Mouse (Mus musculus) embryonic facial prominence, embryonic 10.5 days (tissue): ENCODE measurements around the gene Nlrc5. TPM values are rescaled to one million over a fixed set of nuclear protein-coding genes. Genes with fewer than 3 reads are reported as not detected.
A peak's percentile ranks its signal among the peaks of the same experiment; 100 is the strongest.

Experiments used
- DNase-seq: peaks from one replicate; pipeline ENCODE4 v3.0.0-alpha.2; 2017; ENCODE audit warnings: low spot score
- H3K27ac ChIP-seq: fragments of 300-500 bp; sonication (generic); replicated peaks from 2 replicates; pipeline ENCODE4 v1.5.1; 2016; ENCODE audit warnings: mild to moderate bottlenecking
- H3K27me3 ChIP-seq: fragments of 300-500 bp; sonication (generic); replicated peaks from 2 replicates; pipeline ENCODE4 v1.6.1; 2016; ENCODE audit warnings: low read depth, mild to moderate bottlenecking; ENCODE audit not compliant: poor library complexity, severe bottlenecking
- H3K36me3 ChIP-seq: fragments of 300-500 bp; sonication (generic); replicated peaks from 2 replicates; pipeline ENCODE4 v1.6.1; 2016; ENCODE audit warnings: mild to moderate bottlenecking, moderate library complexity
- H3K4me1 ChIP-seq: fragments of 300-500 bp; sonication (generic); 2 replicates; pipeline ENCODE4 v1.6.1; 2016
- H3K4me3 ChIP-seq: fragments of 300-500 bp; sonication (generic); 2 replicates; pipeline ENCODE4 v1.5.1; 2016; ENCODE audit warnings: mild to moderate bottlenecking, moderate library complexity
- H3K9me3 ChIP-seq: fragments of 300-500 bp; sonication (generic); 2 replicates; pipeline ENCODE4 v1.6.1; 2016; ENCODE audit warnings: mild to moderate bottlenecking
- WGBS: fragments of 180-500 bp; shearing (Covaris S2); methylation state at CpG from one replicate; pipeline ENCODE4 v1.1.7; 2016; 5-methylcytosine and 5-hydroxymethylcytosine counted together
- microRNA-seq: library from miRNA; unstranded; fragments of <30 nt; microRNA quantifications from one replicate; pipeline ENCODE4, GENCODE M21; 2017
- polyA plus RNA-seq: library from polyadenylated mRNA; unstranded; fragments of >200 nt; fragmentation: Nextera tagmentation; extraction: Ambion mirVana; gene quantifications from 2 replicates; pipeline ENCODE4 v1.2.1, GENCODE M21; 2016

The Nlrc5 gene
- polyA plus RNA-seq, 1 experiment from 2014 or later, result not detected

DNA sequence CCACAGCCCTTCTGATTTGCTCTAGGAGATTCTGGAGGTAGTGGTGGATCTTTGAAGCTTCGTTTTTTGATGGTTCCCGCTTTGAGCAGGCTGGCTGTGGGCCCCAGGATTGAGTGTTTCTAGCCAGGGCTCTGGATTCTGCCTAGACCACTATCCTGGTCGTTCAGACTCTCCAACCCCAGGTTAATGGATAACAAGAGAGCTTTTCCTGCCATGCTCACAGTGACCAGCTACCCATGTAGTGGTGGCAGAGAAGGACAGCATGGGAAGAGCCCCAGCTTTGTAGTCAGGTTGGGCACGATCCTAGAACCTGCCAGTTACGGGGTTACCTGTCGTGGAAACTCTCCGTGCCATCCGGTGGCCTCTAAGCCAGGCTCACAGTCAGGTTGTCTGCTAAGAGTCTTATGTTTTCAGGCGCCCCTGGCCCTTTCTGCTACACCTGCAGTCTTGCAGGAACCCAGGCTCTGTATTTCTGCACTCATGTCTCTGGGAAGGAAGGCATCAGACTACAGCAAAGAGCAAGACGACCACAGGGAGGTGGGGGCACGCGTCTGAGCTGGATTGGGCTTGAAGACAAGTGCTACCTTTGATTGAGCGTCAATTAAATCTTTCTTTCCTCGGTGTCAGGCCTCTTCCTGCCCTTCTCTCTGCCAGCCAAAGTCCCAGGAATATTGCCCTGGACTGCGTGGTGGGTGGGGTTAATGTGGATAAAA, 132.4 kb downstream of the Nlrc5 start:
- peaks cover 23% of the 10 kb centered on the region for H3K4me1 ChIP-seq
- H3K27me3 ChIP-seq, result no peaks in the 10 kb centered on the region
- no peaks in the 10 kb centered on the region for H3K9me3 ChIP-seq
- WGBS, result 67% methylated on average over 15 of the region's 15 CpGs
- no peak for DNase-seq
- H3K36me3 ChIP-seq, result peaks cover 4% of the 10 kb centered on the region; the same call in 1 of the 2 replicates
- H3K27ac ChIP-seq, result peak overlapping the region; percentile 31
- no peak overlapping the region for H3K4me3 ChIP-seq

DNA sequence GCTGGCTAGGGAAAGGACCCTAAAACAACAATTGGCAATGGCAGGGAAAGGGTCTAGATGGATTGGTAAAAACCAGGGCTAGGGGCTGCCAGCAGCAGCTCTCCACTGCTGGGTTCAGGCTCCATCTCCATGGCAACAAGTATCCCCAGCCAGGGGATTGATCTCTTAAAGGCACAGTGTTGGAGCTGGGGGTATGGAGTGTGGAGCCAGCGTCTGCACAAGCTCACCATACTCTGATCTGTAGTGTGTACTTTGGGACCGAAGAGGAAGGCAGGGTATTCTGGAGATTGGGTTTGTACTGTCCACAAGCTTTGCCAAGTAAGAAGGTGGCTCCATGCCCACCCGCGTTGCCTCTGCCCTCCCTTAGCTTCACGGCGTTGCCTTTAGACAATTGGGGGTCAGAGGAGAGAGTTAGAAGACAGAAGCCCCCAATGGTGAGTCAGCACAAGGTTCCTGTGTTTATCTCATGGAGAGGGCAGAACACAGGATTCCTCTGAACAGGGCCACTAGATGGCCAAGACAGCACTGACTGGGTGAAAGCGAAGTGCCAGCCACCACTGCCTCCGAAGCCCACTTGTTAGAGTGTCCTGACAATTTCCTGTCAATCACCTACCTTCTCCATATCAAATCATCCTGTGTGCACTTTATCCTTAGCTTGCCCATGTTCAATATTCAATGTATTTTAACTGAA, 133.1 kb downstream of the Nlrc5 start:
- H3K36me3 ChIP-seq, result peaks cover 9% of the 10 kb centered on the region; the same call in 1 of the 2 replicates
- WGBS, result 69% methylated on average over 8 of the region's 8 CpGs
- no peak for DNase-seq
- H3K9me3 ChIP-seq, result no peaks in the 10 kb centered on the region
- H3K27me3 ChIP-seq, result no peaks in the 10 kb centered on the region
- H3K4me1 ChIP-seq, result peaks cover 23% of the 10 kb centered on the region
- H3K4me3 ChIP-seq, result no peak overlapping the region
- peak overlapping the region; percentile 31; the same call in 1 of the 2 replicates for H3K27ac ChIP-seq

DNA sequence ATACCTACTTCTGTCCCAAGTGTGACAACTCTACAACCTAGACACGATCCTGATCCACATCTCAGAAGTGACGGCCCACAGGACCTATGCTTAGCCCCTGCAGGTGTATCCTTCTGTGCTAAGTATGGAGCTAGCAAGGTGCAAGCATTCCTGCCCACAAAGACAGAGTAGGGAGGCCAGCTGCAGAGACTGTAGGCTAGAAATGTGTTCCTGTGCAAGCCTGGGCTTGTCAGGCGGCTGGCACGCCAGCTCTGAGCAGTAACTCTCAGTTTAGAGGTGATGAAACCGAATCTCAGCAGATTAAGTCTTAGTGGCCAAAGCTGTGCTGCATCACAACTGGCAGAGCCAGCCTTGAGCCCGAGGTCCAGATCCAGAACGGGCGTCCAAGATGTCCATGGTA, 133.9 kb downstream of the Nlrc5 start:
- Histone ChIP-seq H3K4me1 (peaks cover 23% of the 10 kb centered on the region), H3K36me3 (peaks cover 16% of the 10 kb centered on the region), H3K27me3 (no peaks in the 10 kb centered on the region), H3K9me3 (no peaks in the 10 kb centered on the region), H3K27ac (0 out of 2 replicates have a peak overlapping the region, but pooled peaks have one; percentile 19), H3K4me3 (no peak overlapping the region)
- no peak for DNase-seq
- 87% methylated on average over 8 of the region's 8 CpGs for WGBS

DNA sequence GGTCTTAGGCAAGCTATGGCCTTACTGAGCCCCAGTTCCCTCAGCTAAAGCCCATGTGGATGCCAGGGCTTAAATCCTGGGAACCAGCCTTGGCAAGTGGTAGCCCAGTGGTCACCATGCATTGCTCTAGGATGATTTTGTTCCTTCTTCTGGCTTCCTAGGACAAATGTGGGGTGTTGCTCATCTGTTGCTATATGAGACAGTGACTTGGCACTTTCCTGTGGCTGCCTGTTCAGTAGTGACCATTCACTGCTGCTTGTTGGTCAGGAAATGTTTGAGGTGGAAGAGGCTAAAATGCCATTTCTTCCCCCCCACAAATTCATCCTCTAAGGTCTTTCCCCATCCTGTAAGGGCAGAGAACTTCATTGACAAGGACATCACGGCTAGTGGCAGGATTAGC, 135.3 kb downstream of the Nlrc5 start:
- WGBS, result 69% methylated on average over 1 of the region's 1 CpGs
- H3K27ac ChIP-seq, result no peak overlapping the region
- H3K4me3 ChIP-seq, result no peak overlapping the region
- no peaks in the 10 kb centered on the region for H3K9me3 ChIP-seq
- peaks cover 23% of the 10 kb centered on the region for H3K4me1 ChIP-seq
- DNase-seq, result no peak
- no peaks in the 10 kb centered on the region for H3K27me3 ChIP-seq
- H3K36me3 ChIP-seq, result peaks cover 29% of the 10 kb centered on the region

DNA sequence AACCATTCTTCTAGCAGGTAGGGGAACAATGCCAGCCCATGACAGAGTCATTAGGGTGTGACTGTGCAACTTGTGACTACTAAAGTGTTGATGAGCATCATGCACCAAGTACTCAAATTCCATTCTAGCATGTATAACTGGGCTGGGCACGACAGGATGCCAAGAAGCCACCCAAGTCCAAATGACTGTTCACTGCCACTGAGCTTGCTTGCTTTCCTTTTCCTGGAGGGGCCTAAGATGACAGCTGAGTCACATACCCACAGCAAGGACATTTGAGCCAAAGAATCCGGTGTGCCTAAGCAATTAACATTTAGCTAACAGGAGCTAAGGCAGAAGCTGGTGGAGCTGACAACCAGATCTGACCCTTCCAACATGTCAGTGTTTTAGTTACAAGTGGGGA, 137.7 kb downstream of the Nlrc5 start:
- no peak for DNase-seq
- H3K27me3 ChIP-seq, result no peaks in the 10 kb centered on the region
- no peak overlapping the region for H3K4me3 ChIP-seq
- WGBS, result 78% methylated on average over 2 of the region's 2 CpGs
- peaks cover 11% of the 10 kb centered on the region for H3K4me1 ChIP-seq
- H3K9me3 ChIP-seq, result no peaks in the 10 kb centered on the region
- peaks cover 54% of the 10 kb centered on the region for H3K36me3 ChIP-seq
- H3K27ac ChIP-seq, result no peak overlapping the region

DNA sequence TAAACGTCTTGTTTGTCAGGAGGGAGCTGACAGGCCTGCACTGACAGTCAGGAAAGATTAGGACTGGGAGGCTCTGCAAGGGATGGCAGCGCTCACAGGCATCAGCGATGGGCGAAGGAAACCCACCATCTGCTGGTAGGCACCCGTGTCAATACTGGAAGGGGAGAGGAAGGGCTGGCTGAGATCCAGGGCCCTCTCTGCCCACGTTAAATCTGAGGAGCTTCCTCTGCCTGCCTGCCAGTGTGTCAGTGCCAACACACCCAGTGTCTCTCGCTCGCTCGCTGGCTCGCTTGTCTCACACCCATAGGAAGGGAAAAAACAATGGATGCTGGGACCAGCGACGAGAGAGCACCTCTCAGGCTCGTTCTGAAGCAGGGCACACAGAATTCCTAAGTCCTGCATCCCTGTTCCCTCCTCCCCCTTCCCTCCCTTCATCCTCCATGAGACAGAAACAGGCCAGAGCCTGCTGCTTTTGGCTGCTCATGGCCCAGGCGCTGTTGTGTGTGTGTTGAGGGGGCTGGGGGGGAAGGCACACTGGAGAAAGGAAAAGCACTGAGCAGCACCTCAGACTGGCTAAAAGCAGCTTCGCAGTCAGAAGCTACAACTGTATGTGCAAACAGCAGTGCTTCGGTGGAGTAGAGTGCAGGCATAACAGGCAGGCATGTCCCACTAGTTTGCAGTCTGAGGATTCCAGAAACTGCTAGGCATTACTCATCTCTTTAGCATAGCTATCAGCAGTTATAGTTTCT, 140.2 kb downstream of the Nlrc5 start:
- H3K9me3 ChIP-seq, result no peaks in the 10 kb centered on the region
- H3K27me3 ChIP-seq, result no peaks in the 10 kb centered on the region
- no peak overlapping the region for H3K4me3 ChIP-seq
- WGBS, result 89% methylated on average over 16 of the region's 16 CpGs
- no peak overlapping the region for H3K27ac ChIP-seq
- DNase-seq, result no peak
- peaks cover 3% of the 10 kb centered on the region; the same call in 1 of the 2 replicates for H3K4me1 ChIP-seq
- peaks cover 79% of the 10 kb centered on the region for H3K36me3 ChIP-seq

DNA sequence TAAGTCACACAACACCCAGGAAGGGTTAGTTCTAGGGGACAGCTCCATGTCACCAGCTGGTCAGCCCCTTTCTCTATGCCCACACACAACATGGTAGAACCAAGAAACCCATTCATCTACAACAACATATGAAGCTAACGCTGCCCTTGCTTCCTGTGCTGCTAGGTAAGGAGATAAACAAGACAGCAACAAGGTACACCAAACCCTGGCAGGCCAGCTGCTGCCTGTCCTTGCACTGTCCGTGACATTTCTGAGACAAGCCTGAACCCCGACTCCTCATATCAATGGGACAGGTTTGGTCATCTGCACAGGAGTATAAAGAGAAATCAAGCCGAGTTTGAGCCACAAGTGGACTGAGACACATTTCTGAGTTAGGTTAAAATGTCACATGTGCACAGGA, 141.0 kb downstream of the Nlrc5 start:
- Histone ChIP-seq H3K27ac (no peak overlapping the region), H3K9me3 (no peaks in the 10 kb centered on the region), H3K36me3 (peaks cover 85% of the 10 kb centered on the region), H3K4me1 (no peaks in the 10 kb centered on the region), H3K27me3 (no peaks in the 10 kb centered on the region), H3K4me3 (no peak overlapping the region)
- WGBS, result 95% methylated on average over 4 of the region's 4 CpGs
- DNase-seq, result no peak

Small RNAs within 50 kb of the gene (microRNA-seq; reads per million reads assigned to microRNA genes)
- gene Mir7072, result not detected

Other genes starting within 250 kb of the Nlrc5 start
- gene Nup93, start 219.8 kb upstream of the Nlrc5 start, polyA plus RNA-seq, result 150 and 152 TPM in 2 replicates
- gene Slc12a3, start 105.2 kb upstream of the Nlrc5 start, polyA plus RNA-seq, result 0.05 TPM in 1 of 2 replicates, not detected in the other
- gene Herpud1, start 47.9 kb upstream of the Nlrc5 start, polyA plus RNA-seq, result 53.2 and 58.8 TPM in 2 replicates
- 9.1 and 9.9 TPM in 2 replicates for gene Cpne2, start 98.6 kb downstream of the Nlrc5 start, polyA plus RNA-seq
- 43.8 and 47.1 TPM in 2 replicates for gene Rspry1, start 167.6 kb downstream of the Nlrc5 start, polyA plus RNA-seq
- gene Fam192a, start 167.6 kb downstream of the Nlrc5 start, polyA plus RNA-seq, result 82.6 and 93.1 TPM in 2 replicates
- gene Arl2bp, start 232.2 kb downstream of the Nlrc5 start, polyA plus RNA-seq, result 179 and 184 TPM in 2 replicates